Mouse (Mus musculus) hindbrain, postnatal 0 days (tissue): Measurements from ENCODE around the gene Midn. TPM values are rescaled to one million over a fixed set of nuclear protein-coding genes. Genes with fewer than 3 reads are reported as not detected.

Experiments used
- ATAC-seq: fragments of 200-750 bp; cut with Nextera tagmentation; 2 replicates; pipeline ENCODE4 v1.8.0; 2017; ENCODE audit warnings: mild to moderate bottlenecking, moderate TSS enrichment, moderate library complexity
- DNase-seq: peaks from one replicate; pipeline ENCODE4 v3.0.0-alpha.2; 2015; ENCODE audit warnings: low spot score
- H3K27ac ChIP-seq: fragments of 300-500 bp; sonication (generic); 2 replicates; pipeline ENCODE4 v1.5.1; 2014; ENCODE audit warnings: mild to moderate bottlenecking
- H3K27me3 ChIP-seq: fragments of 300-500 bp; sonication (generic); 2 replicates; pipeline ENCODE4 v1.6.1; 2014; ENCODE audit warnings: low read length, mixed read lengths; ENCODE audit not compliant: insufficient read depth
- H3K36me3 ChIP-seq: fragments of 300-500 bp; sonication (generic); 2 replicates; pipeline ENCODE4 v1.6.1; 2014; ENCODE audit warnings: low read length, mixed read lengths; ENCODE audit not compliant: insufficient read depth
- H3K4me1 ChIP-seq: fragments of 300-500 bp; sonication (generic); 2 replicates; pipeline ENCODE4 v1.6.1; 2014; ENCODE audit warnings: antibody characterized with exemption, low read length, mixed read lengths; ENCODE audit not compliant: insufficient read depth
- H3K4me2 ChIP-seq: fragments of 300-500 bp; sonication (generic); 2 replicates; pipeline ENCODE4 v1.6.1; 2014; ENCODE audit warnings: low read depth, mild to moderate bottlenecking, low read length, moderate library complexity, mixed read lengths
- H3K4me3 ChIP-seq: fragments of 300-500 bp; sonication (generic); 2 replicates; pipeline ENCODE4 v1.5.1; 2014; ENCODE audit warnings: low read length
- H3K9ac ChIP-seq: fragments of 300-500 bp; sonication (generic); replicated peaks from 2 replicates; pipeline ENCODE4 v1.6.1; 2014; ENCODE audit warnings: mild to moderate bottlenecking, low read length, moderate library complexity, mixed read lengths
- H3K9me3 ChIP-seq: fragments of 300-500 bp; sonication (generic); 2 replicates; pipeline ENCODE4 v1.6.1; 2016; ENCODE audit warnings: low read length, mixed read lengths
- CTCF ChIP-seq: IDR thresholded peaks from 2 replicates; pipeline ENCODE4 v1.5.1; 2016; ENCODE audit warnings: antibody characterized with exemption, control low read depth, low read depth
- WGBS: fragments of 180-500 bp; shearing (Covaris S2); extraction: QIAGEN DNeasy Blood & Tissue Kit; methylation state at CpG from one replicate; pipeline ENCODE4 v1.1.7; 2014; 5-methylcytosine and 5-hydroxymethylcytosine counted together
- polyA plus RNA-seq: library from polyadenylated mRNA; unstranded; fragments of >200 nt; fragmentation: Nextera tagmentation; extraction: Ambion mirVana; gene quantifications from 2 replicates; pipeline ENCODE4 v1.2.1, GENCODE M21; 2015
- total RNA-seq: library from RNA; depleted of rRNA; stranded (reverse); fragments of >200 nt; gene quantifications from 2 replicates; pipeline ENCODE4 v1.2.3, GENCODE M21; 2014

Midn gene
- total and polyA plus RNA-seq, 2 experiments from 2014 or later, result 14.7 to 172 TPM

GRCm38 (mm10) chr10:80133226-80133849 is 14.7 kb upstream of the Midn start:
- DNase-seq, result peak; percentile 39
- H3K9ac ChIP-seq, result no peak overlapping the region
- no peak for ATAC-seq
- 62% methylated on average over 8 of the region's 8 CpGs for WGBS
- peaks cover 14% of the 10 kb centered on the region for H3K4me1 ChIP-seq
- H3K27me3 ChIP-seq, result no peaks in the 10 kb centered on the region
- H3K9me3 ChIP-seq, result no peaks in the 10 kb centered on the region
- peak; percentile 27; the same call in 1 of the 2 replicates for TF ChIP-seq CTCF
- H3K4me3 ChIP-seq, result no peak overlapping the region
- H3K36me3 ChIP-seq, result peaks cover 50% of the 10 kb centered on the region
- H3K4me2 ChIP-seq, result no peak overlapping the region
- H3K27ac ChIP-seq, result no peak overlapping the region

GRCm38 (mm10) chr10:80134421-80134820 is 13.7 kb upstream of the Midn start:
- H3K36me3 ChIP-seq, result peaks cover 41% of the 10 kb centered on the region
- H3K9me3 ChIP-seq, result no peaks in the 10 kb centered on the region
- no peak overlapping the region for H3K9ac ChIP-seq
- peaks cover 14% of the 10 kb centered on the region for H3K4me1 ChIP-seq
- H3K4me2 ChIP-seq, result no peak overlapping the region
- no peak overlapping the region for H3K27ac ChIP-seq
- 85% methylated on average over 9 of the region's 9 CpGs for WGBS
- ATAC-seq (no peak), DNase-seq (no peak)
- no peaks in the 10 kb centered on the region for H3K27me3 ChIP-seq
- TF ChIP-seq CTCF, result no peak
- no peak overlapping the region for H3K4me3 ChIP-seq

- Histone ChIP-seq H3K9me3 (no peaks in the 10 kb centered on the region), H3K4me2 (no peak overlapping the region), H3K4me3 (no peak overlapping the region), H3K27me3 (no peaks in the 10 kb centered on the region), H3K36me3 (peaks cover 35% of the 10 kb centered on the region), H3K9ac (no peak overlapping the region), H3K27ac (no peak overlapping the region), H3K4me1 (peaks cover 14% of the 10 kb centered on the region)
- ATAC-seq (no peak), DNase-seq (no peak)
- TF ChIP-seq CTCF, result no peak
- WGBS, result 83% methylated on average over 10 of the region's 10 CpGs
Measured at GRCm38 (mm10) chr10:80135161-80135560, 12.9 kb upstream of the Midn start.

DNA sequence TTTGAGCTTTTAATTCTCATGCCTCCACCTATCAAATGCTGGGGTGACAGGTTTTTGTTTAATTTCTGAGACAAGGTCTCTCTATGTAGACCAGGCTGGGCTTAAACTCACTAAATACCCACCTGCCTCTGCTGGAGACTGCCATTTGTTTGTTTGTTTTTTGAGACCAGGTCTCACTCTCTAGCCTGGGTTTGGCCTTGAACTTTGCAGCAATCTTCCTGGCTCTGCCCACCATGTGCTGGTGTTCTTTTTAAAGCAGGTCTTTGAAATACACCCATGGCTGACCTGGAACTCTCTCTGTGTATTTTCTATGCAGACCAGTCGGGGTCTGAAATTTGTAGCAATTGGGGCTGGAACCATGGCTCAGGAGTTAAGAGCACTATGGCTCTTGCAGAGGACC is 12.4 kb upstream of the Midn start:
- Histone ChIP-seq H3K4me1 (peaks cover 14% of the 10 kb centered on the region), H3K27me3 (no peaks in the 10 kb centered on the region), H3K36me3 (peaks cover 33% of the 10 kb centered on the region), H3K4me2 (no peak overlapping the region), H3K9ac (0 out of 2 replicates have a peak overlapping the region, but pooled peaks have one; percentile 6), H3K4me3 (no peak overlapping the region), H3K27ac (no peak overlapping the region), H3K9me3 (no peaks in the 10 kb centered on the region)
- DNase-seq (no peak), ATAC-seq (no peak)
- TF ChIP-seq CTCF, result no peak
- 97% methylated on average over 1 of the region's 1 CpGs for WGBS

DNA sequence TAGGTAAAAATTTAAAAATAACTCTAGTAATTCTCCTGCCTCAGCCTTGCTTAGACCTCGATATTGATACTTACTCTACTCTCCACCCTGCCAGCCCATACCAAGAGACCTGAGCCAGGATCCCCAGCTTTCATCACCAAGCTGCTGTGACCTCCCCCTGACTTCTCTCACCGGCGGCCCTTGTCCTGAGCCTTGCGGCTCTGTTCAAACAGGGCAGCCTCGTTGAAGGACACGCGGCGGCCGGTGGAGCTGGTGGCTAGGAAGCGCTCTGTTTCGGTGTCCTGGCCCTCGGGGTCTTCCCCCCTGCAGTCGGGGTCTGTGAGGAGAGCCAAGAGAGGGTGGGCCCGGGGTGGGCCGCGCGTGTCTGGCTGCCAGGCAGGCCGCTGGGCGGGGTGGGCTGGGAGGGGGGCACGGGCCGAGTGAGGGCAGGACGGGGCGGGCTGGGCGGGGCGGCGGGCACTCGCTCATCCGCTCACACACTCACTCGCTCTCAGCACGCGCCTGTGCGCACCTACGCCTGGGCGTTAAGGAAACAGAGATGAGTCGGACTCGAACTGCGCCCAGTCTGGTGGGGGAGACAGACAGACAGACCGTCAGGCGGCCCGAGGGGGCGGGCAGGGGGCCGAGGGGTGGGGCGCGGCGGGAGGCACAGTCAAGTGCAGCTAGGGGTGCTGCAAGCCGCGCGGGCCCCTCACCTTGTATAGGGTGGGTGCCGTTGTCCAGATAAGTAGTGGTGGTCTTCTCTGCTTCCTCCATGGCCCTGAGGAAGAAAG is 11.7 kb upstream of the Midn start:
- peak overlapping the region; percentile 97 for H3K27ac ChIP-seq
- peak overlapping the region; percentile 86 for H3K9ac ChIP-seq
- no peak for DNase-seq
- H3K36me3 ChIP-seq, result peaks cover 33% of the 10 kb centered on the region
- no peaks in the 10 kb centered on the region for H3K27me3 ChIP-seq
- ATAC-seq, result no peak
- peak overlapping the region; percentile 76 for H3K4me3 ChIP-seq
- H3K9me3 ChIP-seq, result no peaks in the 10 kb centered on the region
- peak overlapping the region; percentile 91 for H3K4me2 ChIP-seq
- H3K4me1 ChIP-seq, result peaks cover 19% of the 10 kb centered on the region
- no peak for TF ChIP-seq CTCF
- WGBS, result 17% methylated on average over 45 of the region's 49 CpGs

DNA sequence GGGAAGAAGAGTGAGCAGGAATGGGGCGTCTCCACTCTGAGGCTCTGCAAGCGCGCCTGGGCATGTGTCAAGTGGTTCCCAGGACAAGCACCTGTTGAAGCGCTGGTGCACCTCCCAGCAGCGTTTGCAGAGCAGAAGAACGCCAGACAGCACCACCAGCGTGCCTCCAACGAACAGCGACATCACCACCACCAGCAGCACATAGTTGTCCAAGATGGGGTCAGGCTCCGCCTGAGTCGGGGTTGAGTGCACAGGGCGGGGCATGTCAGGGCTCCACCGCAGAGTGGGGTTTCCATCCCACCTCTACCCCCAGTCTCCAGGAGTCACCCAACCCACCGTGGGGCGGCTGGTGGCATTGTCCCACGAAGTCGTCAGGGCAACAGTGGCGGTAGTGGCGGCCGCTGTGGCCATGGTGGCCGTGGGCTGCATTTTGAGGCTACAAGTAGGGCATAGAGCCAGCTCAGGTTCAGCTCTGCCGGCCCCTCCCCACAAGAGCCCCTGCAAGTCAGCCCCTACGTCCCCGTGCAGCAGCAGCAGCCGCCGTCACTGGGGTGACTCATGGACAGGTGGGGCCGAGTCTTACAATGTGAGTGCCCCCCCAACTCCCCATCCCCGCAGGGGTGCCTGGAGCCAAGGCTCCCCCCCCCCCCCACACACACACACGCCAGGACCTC is 11.0 kb upstream of the Midn start:
- Histone ChIP-seq H3K4me1 (peaks cover 19% of the 10 kb centered on the region), H3K27ac (peak overlapping the region; percentile 97), H3K9ac (peak overlapping the region; percentile 86), H3K9me3 (no peaks in the 10 kb centered on the region), H3K4me2 (peak overlapping the region; percentile 91), H3K4me3 (peak overlapping the region; percentile 76), H3K27me3 (no peaks in the 10 kb centered on the region), H3K36me3 (peaks cover 32% of the 10 kb centered on the region)
- DNase-seq, result peak; percentile 70
- WGBS, result 5% methylated on average over 29 of the region's 29 CpGs
- no peak for TF ChIP-seq CTCF
- ATAC-seq, result no peak
